Mouse (Mus musculus): ENCODE measurements at regions not wholly inside any gene's neighbourhood (a gene's known extent, or its start where the extent isn't known, plus 50 kb on each side); places are given as distances from the start of the nearest gene placed in this dataset.

DNA sequence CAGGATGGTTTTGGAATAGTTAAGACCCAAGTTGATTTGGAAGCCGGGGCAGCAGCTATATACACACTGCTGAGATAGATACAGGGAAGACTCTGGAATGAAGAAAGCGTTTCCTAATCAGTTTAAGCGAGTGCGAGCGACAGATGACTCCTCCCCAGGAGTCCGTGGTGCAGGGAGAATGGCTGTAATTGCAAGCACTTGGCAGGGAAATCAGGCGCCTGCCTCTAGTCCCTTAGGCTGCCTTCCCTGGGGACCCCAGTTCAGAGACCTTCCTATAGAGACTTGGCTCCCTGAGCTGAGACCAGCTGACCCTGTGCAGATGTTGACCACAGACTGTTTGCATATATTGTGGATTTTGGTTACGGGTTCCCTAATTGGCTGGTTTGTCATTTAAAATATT, 228.3 kb upstream of the 4930535I16Rik start:
- Histone ChIP-seq H3K27me3 (ENCODE audit: control insufficient read depth, insufficient read depth, low read length, poor library complexity, severe bottlenecking) (no peaks in the 10 kb centered on the region), H3K27ac (ENCODE audit: insufficient read depth, low read length) (no peak overlapping the region), H3K36me3 (ENCODE audit: control insufficient read depth, insufficient read depth, low read length, poor library complexity, severe bottlenecking) (no peaks in the 10 kb centered on the region), H3K9ac (ENCODE audit: low read depth, poor library complexity, severe bottlenecking) (no peak overlapping the region), H3K9me3 (replicated peaks; ENCODE audit: control insufficient read depth, insufficient read depth, low read length, poor library complexity, severe bottlenecking) (no peaks in the 10 kb centered on the region), H3K4me1 (ENCODE audit: control insufficient read depth, insufficient read depth, low read length) (no peaks in the 10 kb centered on the region), H3K4me3 (ENCODE audit: low read depth, low read length) (no peak overlapping the region)
- no peak for TF ChIP-seq POLR2A (IDR thresholded peaks at IDR 0.05; ENCODE audit: insufficient read depth, low read length)
- TF ChIP-seq CTCF (IDR thresholded peaks at IDR 0.05; ENCODE audit: low read depth, low read length) = no peak
- no peak for TF ChIP-seq EP300 (IDR thresholded peaks at IDR 0.05; ENCODE audit: insufficient read depth, low read depth, low read length)

DNA sequence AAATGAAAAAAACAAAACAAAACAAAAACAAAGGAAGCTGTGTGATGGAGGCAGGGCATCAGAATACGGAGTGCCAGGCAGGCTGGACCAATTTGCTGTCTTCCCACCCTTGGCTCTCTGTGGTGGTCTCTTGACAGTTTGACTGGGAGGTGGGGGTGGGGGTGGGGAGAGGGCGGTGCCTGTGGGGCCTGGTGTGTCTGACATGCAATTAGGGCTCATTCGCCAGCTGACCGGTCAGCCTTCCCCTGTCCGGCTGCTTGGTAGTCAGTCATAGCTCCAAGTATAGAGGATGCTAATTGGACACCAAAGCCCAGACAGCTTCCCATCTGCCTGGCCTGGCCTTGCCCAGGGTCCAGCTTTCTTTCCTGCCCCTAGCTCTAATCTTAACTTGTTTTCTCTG, 225.8 kb upstream of the 4930535I16Rik start:
- H3K4me1 ChIP-seq (ENCODE audit: control insufficient read depth, insufficient read depth, low read length) = no peaks in the 10 kb centered on the region
- no peaks in the 10 kb centered on the region for H3K36me3 ChIP-seq (ENCODE audit: control insufficient read depth, insufficient read depth, low read length, poor library complexity, severe bottlenecking)
- H3K27ac ChIP-seq (ENCODE audit: insufficient read depth, low read length) = no peak overlapping the region
- H3K9ac ChIP-seq (ENCODE audit: low read depth, poor library complexity, severe bottlenecking) = no peak overlapping the region
- H3K27me3 ChIP-seq (ENCODE audit: control insufficient read depth, insufficient read depth, low read length, poor library complexity, severe bottlenecking) = no peaks in the 10 kb centered on the region
- H3K4me3 ChIP-seq (ENCODE audit: low read depth, low read length) = no peak overlapping the region
- no peaks in the 10 kb centered on the region for H3K9me3 ChIP-seq (replicated peaks; ENCODE audit: control insufficient read depth, insufficient read depth, low read length, poor library complexity, severe bottlenecking)
- TF ChIP-seq CTCF (IDR thresholded peaks at IDR 0.05; ENCODE audit: low read depth, low read length) (no peak), EP300 (IDR thresholded peaks at IDR 0.05; ENCODE audit: insufficient read depth, low read depth, low read length) (no peak), POLR2A (IDR thresholded peaks at IDR 0.05; ENCODE audit: insufficient read depth, low read length) (no peak)

DNA sequence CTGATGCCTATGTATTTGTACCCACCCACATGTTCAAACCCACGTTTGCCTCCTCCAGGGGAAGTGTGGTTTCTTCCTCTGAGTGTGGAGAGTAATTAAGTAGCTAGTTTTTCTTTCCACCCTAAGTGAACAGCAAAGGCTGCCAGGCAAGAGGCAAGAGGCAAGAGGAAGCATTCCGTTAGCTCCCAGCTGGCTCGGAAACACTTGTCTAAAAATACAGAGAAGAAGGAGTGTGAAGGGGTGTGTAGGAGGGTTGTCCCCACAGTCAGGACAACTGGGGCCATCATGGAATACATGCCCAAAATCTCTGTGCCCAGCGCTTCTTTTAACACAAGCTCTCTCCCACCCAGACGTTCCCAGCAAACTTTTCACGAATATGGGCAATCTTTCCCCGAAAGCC, 225.4 kb upstream of the 4930535I16Rik start:
- Histone ChIP-seq H3K9ac (ENCODE audit: low read depth, poor library complexity, severe bottlenecking) (no peak overlapping the region), H3K4me1 (ENCODE audit: control insufficient read depth, insufficient read depth, low read length) (no peaks in the 10 kb centered on the region), H3K27ac (ENCODE audit: insufficient read depth, low read length) (no peak overlapping the region), H3K9me3 (replicated peaks; ENCODE audit: control insufficient read depth, insufficient read depth, low read length, poor library complexity, severe bottlenecking) (no peaks in the 10 kb centered on the region), H3K4me3 (ENCODE audit: low read depth, low read length) (no peak overlapping the region), H3K27me3 (ENCODE audit: control insufficient read depth, insufficient read depth, low read length, poor library complexity, severe bottlenecking) (no peaks in the 10 kb centered on the region), H3K36me3 (ENCODE audit: control insufficient read depth, insufficient read depth, low read length, poor library complexity, severe bottlenecking) (no peaks in the 10 kb centered on the region)
- TF ChIP-seq CTCF (IDR thresholded peaks at IDR 0.05; ENCODE audit: low read depth, low read length) = no peak
- TF ChIP-seq EP300 (IDR thresholded peaks at IDR 0.05; ENCODE audit: insufficient read depth, low read depth, low read length) = no peak
- no peak for TF ChIP-seq POLR2A (IDR thresholded peaks at IDR 0.05; ENCODE audit: insufficient read depth, low read length)

DNA sequence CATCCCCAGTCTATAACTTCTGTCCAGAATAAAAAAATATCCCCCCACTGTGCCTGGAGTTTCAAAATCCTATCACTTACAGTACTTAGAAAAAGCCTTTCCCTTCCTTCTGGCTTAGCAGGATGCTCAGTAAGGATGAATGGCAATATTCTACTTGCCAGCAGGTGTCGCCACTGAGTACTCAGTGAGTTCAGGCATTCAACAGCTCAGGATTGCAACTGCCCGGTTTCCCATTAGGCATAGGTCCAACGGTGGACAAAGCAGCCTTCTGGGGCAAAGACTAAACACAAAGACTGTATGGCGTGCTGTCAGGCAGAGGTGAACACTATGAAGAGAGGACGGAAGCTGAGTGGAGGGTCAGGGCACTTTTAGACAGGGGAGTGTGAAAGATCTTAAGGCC, 224.3 kb upstream of the 4930535I16Rik start:
- Histone ChIP-seq H3K9me3 (replicated peaks; ENCODE audit: control insufficient read depth, insufficient read depth, low read length, poor library complexity, severe bottlenecking) (no peaks in the 10 kb centered on the region), H3K4me3 (ENCODE audit: low read depth, low read length) (no peak overlapping the region), H3K36me3 (ENCODE audit: control insufficient read depth, insufficient read depth, low read length, poor library complexity, severe bottlenecking) (no peaks in the 10 kb centered on the region), H3K27me3 (ENCODE audit: control insufficient read depth, insufficient read depth, low read length, poor library complexity, severe bottlenecking) (no peaks in the 10 kb centered on the region), H3K9ac (ENCODE audit: low read depth, poor library complexity, severe bottlenecking) (no peak overlapping the region), H3K27ac (ENCODE audit: insufficient read depth, low read length) (no peak overlapping the region), H3K4me1 (ENCODE audit: control insufficient read depth, insufficient read depth, low read length) (no peaks in the 10 kb centered on the region)
- TF ChIP-seq EP300 (IDR thresholded peaks at IDR 0.05; ENCODE audit: insufficient read depth, low read depth, low read length) (no peak), POLR2A (IDR thresholded peaks at IDR 0.05; ENCODE audit: insufficient read depth, low read length) (no peak), CTCF (IDR thresholded peaks at IDR 0.05; ENCODE audit: low read depth, low read length) (peak; percentile 66)

DNA sequence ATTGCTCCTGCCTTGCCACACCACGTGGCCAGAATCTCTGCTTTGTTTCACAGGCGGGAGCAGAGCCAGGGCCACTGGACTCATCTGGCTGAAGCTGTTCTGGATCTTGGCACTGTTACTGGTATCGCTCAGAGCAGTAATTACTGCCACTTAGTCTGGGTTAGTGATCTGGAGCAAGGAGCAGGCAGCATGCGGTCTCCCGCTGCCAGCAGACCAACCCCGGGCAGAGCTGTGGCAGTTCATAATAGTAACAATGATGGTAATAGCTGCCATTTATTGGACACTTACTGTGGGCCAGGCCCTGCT, 217.3 kb upstream of the 4930535I16Rik start:
- Histone ChIP-seq H3K27ac (ENCODE audit: insufficient read depth, low read length) (no peak overlapping the region), H3K9ac (ENCODE audit: low read depth, poor library complexity, severe bottlenecking) (no peak overlapping the region), H3K36me3 (ENCODE audit: control insufficient read depth, insufficient read depth, low read length, poor library complexity, severe bottlenecking) (no peaks in the 10 kb centered on the region), H3K4me1 (ENCODE audit: control insufficient read depth, insufficient read depth, low read length) (peaks cover 3% of the 10 kb centered on the region), H3K4me3 (ENCODE audit: low read depth, low read length) (no peak overlapping the region), H3K9me3 (replicated peaks; ENCODE audit: control insufficient read depth, insufficient read depth, low read length, poor library complexity, severe bottlenecking) (no peaks in the 10 kb centered on the region), H3K27me3 (ENCODE audit: control insufficient read depth, insufficient read depth, low read length, poor library complexity, severe bottlenecking) (no peaks in the 10 kb centered on the region)
- TF ChIP-seq POLR2A (IDR thresholded peaks at IDR 0.05; ENCODE audit: insufficient read depth, low read length) = no peak
- no peak for TF ChIP-seq EP300 (IDR thresholded peaks at IDR 0.05; ENCODE audit: insufficient read depth, low read depth, low read length)
- TF ChIP-seq CTCF (IDR thresholded peaks at IDR 0.05; ENCODE audit: low read depth, low read length) = no peak

DNA sequence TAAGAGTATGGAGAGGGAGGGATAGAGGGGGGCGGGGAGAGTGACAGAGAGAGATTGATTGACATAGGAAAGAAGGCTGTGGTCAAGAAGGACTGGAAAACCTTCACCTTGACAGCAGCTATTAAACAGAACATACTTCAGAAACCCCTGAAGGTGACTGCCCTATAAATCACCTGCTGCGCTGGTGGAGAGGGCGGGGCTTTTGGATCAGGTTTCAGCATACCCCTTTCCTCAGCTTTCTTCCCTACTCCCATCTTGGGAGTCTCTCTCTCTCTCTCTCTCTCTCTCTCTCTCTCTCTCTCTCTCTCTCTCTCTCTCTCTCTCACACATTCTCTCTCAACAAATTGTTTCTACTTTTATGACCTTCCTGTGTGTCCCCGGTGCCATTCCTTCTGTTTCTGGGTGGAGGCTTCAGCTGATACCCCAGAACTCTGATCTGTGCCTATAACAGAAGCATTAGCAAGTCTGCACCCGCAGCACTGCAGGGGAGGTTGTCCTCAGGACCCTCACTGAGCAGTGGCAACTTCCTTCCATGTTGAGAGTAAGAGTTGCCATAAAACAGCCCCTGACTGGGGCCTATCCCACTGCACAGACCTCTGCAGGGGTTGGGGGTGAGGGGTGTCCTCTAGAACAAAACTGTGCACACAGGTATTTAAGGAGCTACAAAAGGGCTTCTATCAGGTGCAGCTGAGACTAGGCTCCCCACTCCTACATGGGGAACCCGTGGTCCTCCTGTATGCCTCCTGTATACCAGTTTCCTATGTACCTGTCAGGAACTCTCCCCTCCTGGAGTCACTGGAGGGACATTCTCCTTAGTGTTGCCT, 216.7 kb upstream of the 4930535I16Rik start:
- Histone ChIP-seq H3K36me3 (ENCODE audit: control insufficient read depth, insufficient read depth, low read length, poor library complexity, severe bottlenecking) (no peaks in the 10 kb centered on the region), H3K4me1 (ENCODE audit: control insufficient read depth, insufficient read depth, low read length) (peaks cover 3% of the 10 kb centered on the region), H3K27ac (ENCODE audit: insufficient read depth, low read length) (no peak overlapping the region), H3K27me3 (ENCODE audit: control insufficient read depth, insufficient read depth, low read length, poor library complexity, severe bottlenecking) (no peaks in the 10 kb centered on the region), H3K9ac (ENCODE audit: low read depth, poor library complexity, severe bottlenecking) (no peak overlapping the region), H3K4me3 (ENCODE audit: low read depth, low read length) (no peak overlapping the region), H3K9me3 (replicated peaks; ENCODE audit: control insufficient read depth, insufficient read depth, low read length, poor library complexity, severe bottlenecking) (no peaks in the 10 kb centered on the region)
- no peak for TF ChIP-seq POLR2A (IDR thresholded peaks at IDR 0.05; ENCODE audit: insufficient read depth, low read length)
- no peak for TF ChIP-seq CTCF (IDR thresholded peaks at IDR 0.05; ENCODE audit: low read depth, low read length)
- no peak for TF ChIP-seq EP300 (IDR thresholded peaks at IDR 0.05; ENCODE audit: insufficient read depth, low read depth, low read length)

Measured in ES-Bruce4 (cell line).